Mouse (Mus musculus) C2C12 (cell line): ENCODE measurements around the gene Chrne. TPM values are rescaled to one million over a fixed set of nuclear protein-coding genes. Genes with fewer than 3 reads are reported as not detected.
A peak's percentile ranks its signal among the peaks of the same experiment; 100 is the strongest.

Source experiments
- H3K27me3 ChIP-seq: one replicate; pipeline ENCODE4 v1.6.1; 2011; ENCODE audit not compliant: control insufficient read depth, insufficient read depth, insufficient read length
- H3K36me3 ChIP-seq: one replicate; pipeline ENCODE4 v1.6.1; 2011; ENCODE audit not compliant: control insufficient read depth, insufficient read depth
- H3K4me3 ChIP-seq: one replicate; pipeline ENCODE4 v1.5.1; 2011; ENCODE audit warnings: mild to moderate bottlenecking, control low read depth; ENCODE audit not compliant: poor library complexity, insufficient read depth, severe bottlenecking
- H3K79me2 ChIP-seq: one replicate; pipeline ENCODE4 v1.6.1; 2011; ENCODE audit not compliant: control insufficient read depth, insufficient read depth
- H3K79me3 ChIP-seq: one replicate; pipeline ENCODE4 v1.6.1; 2011; ENCODE audit warnings: low read depth, control low read depth
- H3ac ChIP-seq: one replicate; pipeline ENCODE3; 2011; ENCODE audit warnings: low read depth; ENCODE audit not compliant: control insufficient read depth, insufficient read length
- CEBPB ChIP-seq: IDR thresholded peaks from one replicate; pipeline ENCODE4 v1.6.1; 2011; ENCODE audit warnings: low read depth, mild to moderate bottlenecking, control low read depth, moderate library complexity
- CTCF ChIP-seq: IDR thresholded peaks from one replicate; pipeline ENCODE4 v1.5.1; 2011; ENCODE audit not compliant: control insufficient read depth, insufficient read depth, insufficient read length
- FOSL1 ChIP-seq: IDR thresholded peaks from one replicate; pipeline ENCODE4 v1.8.0; 2011; ENCODE audit warnings: mild to moderate bottlenecking, low read length; ENCODE audit not compliant: poor library complexity, insufficient read depth, severe bottlenecking
- MAX ChIP-seq: IDR thresholded peaks from one replicate; pipeline ENCODE4 v1.6.1; 2011; ENCODE audit warnings: mild to moderate bottlenecking, control low read depth
- MYOD1 ChIP-seq: IDR thresholded peaks from one replicate; pipeline ENCODE4 v1.6.1; 2011; ENCODE audit warnings: low read depth; ENCODE audit not compliant: control insufficient read depth, insufficient read length
- MYOG ChIP-seq: IDR thresholded peaks from one replicate; pipeline ENCODE4 v1.6.1; 2011; ENCODE audit not compliant: control insufficient read depth, insufficient read length; ENCODE audit errors: extremely low read depth
- USF1 ChIP-seq: IDR thresholded peaks from one replicate; pipeline ENCODE4 v1.6.1; 2011; ENCODE audit warnings: low read depth, mild to moderate bottlenecking, control low read depth, moderate library complexity
- polyA plus RNA-seq: library from polyadenylated mRNA; unstranded; fragments of >200 nt; fragmentation: generic; extraction: Trizol; gene quantifications from one replicate; pipeline ENCODE4 v1.2.1, GENCODE M21; 2012; ENCODE audit warnings: missing spikeins

Chrne gene
- polyA plus RNA-seq, 1 experiment: 0.08 TPM

GRCm38 (mm10) chr11:70646259-70646555 lies 27.2 kb upstream of the Chrne start:
- Histone ChIP-seq H3K27me3 (no peaks in the 10 kb centered on the region), H3K79me3 (peaks cover 31% of the 10 kb centered on the region), H3K4me3 (peak overlapping the region; percentile 92), H3K36me3 (peaks cover 57% of the 10 kb centered on the region), H3ac (peak overlapping the region; percentile 94), H3K79me2 (peaks cover 63% of the 10 kb centered on the region)
- TF ChIP-seq MYOG (no peak), FOSL1 (no peak), CEBPB (no peak), MAX (no peak), MYOD1 (no peak), CTCF (no peak), USF1 (no peak)

- TF ChIP-seq CTCF: no peak
- TF ChIP-seq CEBPB: no peak
- TF ChIP-seq MAX: no peak
- TF ChIP-seq FOSL1: no peak
- TF ChIP-seq MYOG: no peak
- no peak for TF ChIP-seq MYOD1
- TF ChIP-seq USF1: no peak
- Histone ChIP-seq H3K36me3 (peaks cover 52% of the 10 kb centered on the region), H3K4me3 (peak overlapping the region; percentile 92), H3K79me3 (peaks cover 26% of the 10 kb centered on the region), H3ac (peak overlapping the region; percentile 94), H3K27me3 (no peaks in the 10 kb centered on the region), H3K79me2 (peaks cover 58% of the 10 kb centered on the region)
Observed at GRCm38 (mm10) chr11:70645461-70646258, 26.6 kb upstream of the Chrne start.

GRCm38 (mm10) chr11:70644564-70645103 lies 25.6 kb upstream of the Chrne start:
- H3K27me3 ChIP-seq: no peaks in the 10 kb centered on the region
- no peak overlapping the region for H3ac ChIP-seq
- TF ChIP-seq USF1 (no peak), MYOD1 (no peak), MYOG (no peak), FOSL1 (no peak), CEBPB (no peak), MAX (no peak), CTCF (no peak)
- H3K79me2 ChIP-seq: peaks cover 48% of the 10 kb centered on the region
- H3K4me3 ChIP-seq: no peak overlapping the region
- H3K79me3 ChIP-seq: peaks cover 16% of the 10 kb centered on the region
- H3K36me3 ChIP-seq: peaks cover 41% of the 10 kb centered on the region

- Histone ChIP-seq H3K27me3 (no peaks in the 10 kb centered on the region), H3K79me3 (peaks cover 11% of the 10 kb centered on the region), H3ac (no peak overlapping the region), H3K36me3 (peaks cover 25% of the 10 kb centered on the region), H3K79me2 (peaks cover 32% of the 10 kb centered on the region), H3K4me3 (no peak overlapping the region)
- no peak for TF ChIP-seq CTCF
- TF ChIP-seq CEBPB: no peak
- no peak for TF ChIP-seq USF1
- TF ChIP-seq FOSL1: no peak
- TF ChIP-seq MYOD1: no peak
- TF ChIP-seq MAX: no peak
- no peak for TF ChIP-seq MYOG
Observed at GRCm38 (mm10) chr11:70643051-70643450, 24.0 kb upstream of the Chrne start.

- H3ac ChIP-seq: no peak overlapping the region
- H3K79me2 ChIP-seq: peaks cover 21% of the 10 kb centered on the region
- peaks cover 23% of the 10 kb centered on the region for H3K36me3 ChIP-seq
- TF ChIP-seq MAX: no peak
- no peak for TF ChIP-seq FOSL1
- TF ChIP-seq CEBPB: no peak
- TF ChIP-seq MYOD1: no peak
- TF ChIP-seq USF1: no peak
- TF ChIP-seq MYOG: no peak
- no peak for TF ChIP-seq CTCF
- H3K27me3 ChIP-seq: no peaks in the 10 kb centered on the region
- H3K4me3 ChIP-seq: no peak overlapping the region
- H3K79me3 ChIP-seq: peaks cover 8% of the 10 kb centered on the region
Observed at GRCm38 (mm10) chr11:70641241-70641640, 22.2 kb upstream of the Chrne start.
